Mouse (Mus musculus) myocyte (in vitro differentiated cells): ENCODE data around the gene E130114P18Rik. TPM values are rescaled to one million over a fixed set of nuclear protein-coding genes. Genes with fewer than 3 reads are reported as not detected.

Experiments used
- H3K27me3 ChIP-seq: one replicate; pipeline ENCODE4 v1.6.1; 2011; ENCODE audit not compliant: control insufficient read depth, insufficient read depth, insufficient read length
- H3K36me3 ChIP-seq: one replicate; pipeline ENCODE4 v1.6.1; 2011; ENCODE audit not compliant: control insufficient read depth, insufficient read depth
- H3K4me2 ChIP-seq: one replicate; pipeline ENCODE4 v1.6.1; 2011; ENCODE audit warnings: low read depth, control low read depth
- H3K4me3 ChIP-seq: one replicate; pipeline ENCODE4 v1.5.1; 2011; ENCODE audit warnings: mild to moderate bottlenecking, control low read depth, moderate library complexity
- H3K79me2 ChIP-seq: one replicate; pipeline ENCODE4 v1.6.1; 2011; ENCODE audit not compliant: control insufficient read depth, insufficient read depth
- H3ac ChIP-seq: one replicate; pipeline ENCODE4 v1.6.1; 2011; ENCODE audit not compliant: control insufficient read depth, insufficient read length
- CEBPB ChIP-seq: IDR thresholded peaks from 2 replicates; pipeline ENCODE4 v1.6.1; 2011; ENCODE audit warnings: mild to moderate bottlenecking, moderate library complexity; ENCODE audit not compliant: poor library complexity, insufficient read depth, severe bottlenecking
- E2F4 ChIP-seq: IDR thresholded peaks from one replicate; pipeline ENCODE4 v1.6.1; 2011; ENCODE audit warnings: mild to moderate bottlenecking, control low read depth, moderate library complexity; ENCODE audit not compliant: insufficient read depth
- MAX ChIP-seq: IDR thresholded peaks from one replicate; pipeline ENCODE4 v1.6.1; 2011; ENCODE audit warnings: low read depth, mild to moderate bottlenecking, control low read depth
- MYOD1 ChIP-seq, 3 experiments: IDR thresholded peaks; one replicate each; pipeline ENCODE4 v1.6.1; 2011; ENCODE audit warnings: control low read depth in 2 of 3, low read depth in 2 of 3, mild to moderate bottlenecking in 2 of 3, moderate library complexity in 1 of 3; ENCODE audit not compliant: insufficient read length in 2 of 3, control insufficient read depth in 1 of 3
- MYOG ChIP-seq, 3 experiments: IDR thresholded peaks; one replicate each; pipeline ENCODE4 v1.6.1; 2011; ENCODE audit warnings: control low read depth in 2 of 3, low read depth in 2 of 3, mild to moderate bottlenecking in 2 of 3; ENCODE audit not compliant: insufficient read length in 2 of 3, control insufficient read depth in 1 of 3, insufficient read depth in 1 of 3
- POLR2A ChIP-seq: IDR thresholded peaks from one replicate; pipeline ENCODE4 v1.6.1; 2011; ENCODE audit warnings: low read depth, mild to moderate bottlenecking, control low read depth, moderate library complexity; ENCODE audit not compliant: insufficient read length
- POLR2AphosphoS2 ChIP-seq: IDR thresholded peaks from one replicate; pipeline ENCODE4 v1.6.1; 2011; ENCODE audit warnings: low read depth, control low read depth; ENCODE audit not compliant: insufficient read length
- REST ChIP-seq: IDR thresholded peaks from one replicate; pipeline ENCODE4 v1.6.1; 2011; ENCODE audit warnings: mild to moderate bottlenecking, control low read depth, moderate library complexity; ENCODE audit not compliant: insufficient read depth, insufficient read length
- SRF ChIP-seq: IDR thresholded peaks from one replicate; pipeline ENCODE4 v1.6.1; 2011; ENCODE audit warnings: low read depth; ENCODE audit not compliant: control insufficient read depth, insufficient read length
- TCF12 ChIP-seq: IDR thresholded peaks from one replicate; pipeline ENCODE4 v1.6.1; 2011; ENCODE audit warnings: mild to moderate bottlenecking, control low read depth; ENCODE audit not compliant: poor library complexity, insufficient read depth, severe bottlenecking
- TCF3 ChIP-seq: IDR thresholded peaks from one replicate; pipeline ENCODE4 v1.6.1; 2011; ENCODE audit warnings: low read depth, control low read depth; ENCODE audit not compliant: insufficient read length
- USF1 ChIP-seq: IDR thresholded peaks from one replicate; pipeline ENCODE4 v1.6.1; 2011; ENCODE audit warnings: low read depth, mild to moderate bottlenecking, control low read depth, moderate library complexity
- polyA plus RNA-seq: library from polyadenylated mRNA; unstranded; fragments of >200 nt; fragmentation: generic; extraction: Trizol; gene quantifications from one replicate; pipeline ENCODE4 v1.2.1, GENCODE M21; 2012; ENCODE audit warnings: missing spikeins

The E130114P18Rik gene
- polyA plus RNA-seq, 1 experiment = not detected

GRCm38 (mm10) chr4:97569320-97569719 is 208.6 kb downstream of the E130114P18Rik start:
- no peaks in the 10 kb centered on the region for H3K36me3 ChIP-seq
- H3K4me2 ChIP-seq = no peak overlapping the region
- no peaks in the 10 kb centered on the region for H3K27me3 ChIP-seq
- no peak overlapping the region for H3K4me3 ChIP-seq
- no peak overlapping the region for H3ac ChIP-seq
- no peaks in the 10 kb centered on the region for H3K79me2 ChIP-seq
- TF ChIP-seq TCF3 (no peak), CEBPB (no peak), MYOD1 (IDR thresholded peaks at IDR 0.05; ENCODE audit: control insufficient read depth in 1 of 3, insufficient read length in 2 of 3, low read depth in 2 of 3) (no peak), E2F4 (no peak), USF1 (no peak), TCF12 (no peak), MAX (no peak), POLR2A (no peak), SRF (no peak), REST (no peak), MYOG (IDR thresholded peaks at IDR 0.05; ENCODE audit: control insufficient read depth in 1 of 3, insufficient read depth in 1 of 3, insufficient read length in 2 of 3, low read depth in 2 of 3) (no peak), POLR2AphosphoS2 (no peak)

DNA sequence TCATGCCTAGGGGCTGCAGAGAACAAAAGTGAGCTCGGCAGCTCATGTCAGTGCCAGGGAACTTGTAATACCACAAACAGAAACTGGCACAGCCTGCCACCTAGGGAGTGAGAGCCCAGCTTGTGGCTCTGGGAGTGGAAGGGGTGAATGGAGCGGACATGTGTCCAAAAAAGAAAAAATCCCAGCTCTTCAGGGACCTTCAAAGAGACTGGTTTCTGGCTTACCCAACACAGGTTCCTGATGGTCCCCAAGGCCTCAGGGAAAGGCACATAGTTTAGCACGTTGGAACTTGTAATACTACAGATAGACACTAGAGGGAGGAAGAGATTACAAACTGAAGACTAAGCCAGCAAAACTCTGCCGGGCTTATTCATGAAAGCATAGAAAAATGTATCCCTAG is 213.2 kb downstream of the E130114P18Rik start:
- Histone ChIP-seq H3K4me3 (no peak overlapping the region), H3K4me2 (no peak overlapping the region), H3K27me3 (no peaks in the 10 kb centered on the region), H3K79me2 (no peaks in the 10 kb centered on the region), H3ac (no peak overlapping the region), H3K36me3 (no peaks in the 10 kb centered on the region)
- TF ChIP-seq POLR2AphosphoS2 (no peak), POLR2A (no peak), REST (no peak), TCF3 (no peak), E2F4 (no peak), MYOD1 (IDR thresholded peaks at IDR 0.05; ENCODE audit: control insufficient read depth in 1 of 3, insufficient read length in 2 of 3, low read depth in 2 of 3) (no peak), TCF12 (no peak), USF1 (no peak), MYOG (IDR thresholded peaks at IDR 0.05; ENCODE audit: control insufficient read depth in 1 of 3, insufficient read depth in 1 of 3, insufficient read length in 2 of 3, low read depth in 2 of 3) (no peak), MAX (no peak)

DNA sequence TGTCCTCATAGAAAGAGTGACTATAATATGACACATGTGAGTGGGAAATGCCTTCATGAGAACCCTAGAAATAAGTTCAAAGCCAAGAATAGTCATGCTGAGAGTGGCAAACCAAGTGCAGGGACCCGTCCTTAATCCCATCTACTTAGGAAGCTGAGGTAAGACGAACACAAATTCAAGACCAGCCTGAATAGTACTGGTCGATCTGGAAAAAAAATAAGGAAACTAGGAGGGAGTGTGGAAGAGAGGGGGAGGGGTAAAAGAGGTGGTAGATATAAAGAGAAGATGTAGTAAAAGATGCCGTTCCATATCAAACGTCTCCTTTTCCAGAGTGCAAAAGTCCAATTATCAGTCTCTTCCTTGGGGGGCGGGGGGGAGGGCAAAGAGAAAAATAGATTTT is 213.7 kb downstream of the E130114P18Rik start:
- Histone ChIP-seq H3K4me2 (no peak overlapping the region), H3K36me3 (no peaks in the 10 kb centered on the region), H3K79me2 (no peaks in the 10 kb centered on the region), H3ac (no peak overlapping the region), H3K27me3 (no peaks in the 10 kb centered on the region), H3K4me3 (no peak overlapping the region)
- no peak for TF ChIP-seq TCF3
- TF ChIP-seq E2F4 = no peak
- no peak for TF ChIP-seq MYOD1 (IDR thresholded peaks at IDR 0.05; ENCODE audit: control insufficient read depth in 1 of 3, insufficient read length in 2 of 3, low read depth in 2 of 3)
- no peak for TF ChIP-seq SRF

GRCm38 (mm10) chr4:97557585-97557984 is 220.3 kb downstream of the E130114P18Rik start:
- no peaks in the 10 kb centered on the region for H3K79me2 ChIP-seq
- no peak overlapping the region for H3ac ChIP-seq
- no peak overlapping the region for H3K4me3 ChIP-seq
- no peak overlapping the region for H3K4me2 ChIP-seq
- no peaks in the 10 kb centered on the region for H3K36me3 ChIP-seq
- TF ChIP-seq POLR2AphosphoS2 (no peak), CEBPB (no peak), MYOD1 (IDR thresholded peaks at IDR 0.05; ENCODE audit: control insufficient read depth in 1 of 3, insufficient read length in 2 of 3, low read depth in 2 of 3) (no peak), MYOG (IDR thresholded peaks at IDR 0.05; ENCODE audit: control insufficient read depth in 1 of 3, insufficient read depth in 1 of 3, insufficient read length in 2 of 3, low read depth in 2 of 3) (no peak), USF1 (no peak), POLR2A (no peak), TCF3 (no peak), REST (no peak), TCF12 (no peak), MAX (no peak), SRF (no peak), E2F4 (no peak)
- H3K27me3 ChIP-seq = no peaks in the 10 kb centered on the region

DNA sequence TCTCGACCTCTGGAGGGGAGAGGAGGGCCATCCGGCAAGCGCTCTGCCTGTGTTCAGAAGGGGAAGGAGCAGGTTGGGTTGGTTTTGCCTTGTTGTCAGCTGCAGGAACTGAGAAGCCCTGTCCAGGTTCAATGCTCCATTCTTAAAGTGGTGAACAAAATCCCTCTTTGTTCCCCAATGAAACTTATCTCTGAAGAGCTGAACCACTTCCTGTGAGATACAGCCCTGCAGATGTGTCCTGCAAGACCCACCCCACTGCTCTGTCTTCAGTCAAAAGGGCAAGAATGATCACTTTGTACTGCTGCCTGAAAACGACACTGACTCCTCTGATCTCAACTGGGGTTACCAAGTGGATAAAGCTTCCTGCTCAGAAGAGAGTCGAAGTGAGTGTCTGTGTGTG is 233.9 kb downstream of the E130114P18Rik start:
- no peak overlapping the region for H3ac ChIP-seq
- H3K4me2 ChIP-seq = no peak overlapping the region
- no peaks in the 10 kb centered on the region for H3K27me3 ChIP-seq
- no peak for TF ChIP-seq SRF
- TF ChIP-seq TCF3 = no peak
- no peak for TF ChIP-seq MYOD1 (IDR thresholded peaks at IDR 0.05; ENCODE audit: control insufficient read depth in 1 of 3, insufficient read length in 2 of 3, low read depth in 2 of 3)
- no peak for TF ChIP-seq CEBPB
- no peak for TF ChIP-seq MYOG (IDR thresholded peaks at IDR 0.05; ENCODE audit: control insufficient read depth in 1 of 3, insufficient read depth in 1 of 3, insufficient read length in 2 of 3, low read depth in 2 of 3)
- TF ChIP-seq E2F4 = no peak
- TF ChIP-seq USF1 = no peak
- no peak for TF ChIP-seq POLR2A
- no peak for TF ChIP-seq TCF12
- no peak for TF ChIP-seq REST
- TF ChIP-seq MAX = no peak
- TF ChIP-seq POLR2AphosphoS2 = no peak
- no peaks in the 10 kb centered on the region for H3K36me3 ChIP-seq
- H3K4me3 ChIP-seq = no peak overlapping the region
- H3K79me2 ChIP-seq = no peaks in the 10 kb centered on the region
